Mouse (Mus musculus) spleen, adult 10 weeks (tissue): ENCODE data around the gene Cox11. TPM values are rescaled to one million over a fixed set of nuclear protein-coding genes. Genes with fewer than 3 reads are reported as not detected.

ENCODE experiments used
- polyA plus RNA-seq: library from polyadenylated mRNA; stranded (reverse); fragments of 350-450 nt; fragmentation: Illumina TruSeq; extraction: RNeasy Lipid Tissue Mini Kit (QIAGEN cat#74804); gene quantifications from one replicate; pipeline ENCODE4 v1.2.3, GENCODE M21; 2015; ENCODE audit warnings: low replicate concordance; ENCODE audit not compliant: insufficient read depth

Gene Cox11
- 19.9 TPM for polyA plus RNA-seq

DNA sequence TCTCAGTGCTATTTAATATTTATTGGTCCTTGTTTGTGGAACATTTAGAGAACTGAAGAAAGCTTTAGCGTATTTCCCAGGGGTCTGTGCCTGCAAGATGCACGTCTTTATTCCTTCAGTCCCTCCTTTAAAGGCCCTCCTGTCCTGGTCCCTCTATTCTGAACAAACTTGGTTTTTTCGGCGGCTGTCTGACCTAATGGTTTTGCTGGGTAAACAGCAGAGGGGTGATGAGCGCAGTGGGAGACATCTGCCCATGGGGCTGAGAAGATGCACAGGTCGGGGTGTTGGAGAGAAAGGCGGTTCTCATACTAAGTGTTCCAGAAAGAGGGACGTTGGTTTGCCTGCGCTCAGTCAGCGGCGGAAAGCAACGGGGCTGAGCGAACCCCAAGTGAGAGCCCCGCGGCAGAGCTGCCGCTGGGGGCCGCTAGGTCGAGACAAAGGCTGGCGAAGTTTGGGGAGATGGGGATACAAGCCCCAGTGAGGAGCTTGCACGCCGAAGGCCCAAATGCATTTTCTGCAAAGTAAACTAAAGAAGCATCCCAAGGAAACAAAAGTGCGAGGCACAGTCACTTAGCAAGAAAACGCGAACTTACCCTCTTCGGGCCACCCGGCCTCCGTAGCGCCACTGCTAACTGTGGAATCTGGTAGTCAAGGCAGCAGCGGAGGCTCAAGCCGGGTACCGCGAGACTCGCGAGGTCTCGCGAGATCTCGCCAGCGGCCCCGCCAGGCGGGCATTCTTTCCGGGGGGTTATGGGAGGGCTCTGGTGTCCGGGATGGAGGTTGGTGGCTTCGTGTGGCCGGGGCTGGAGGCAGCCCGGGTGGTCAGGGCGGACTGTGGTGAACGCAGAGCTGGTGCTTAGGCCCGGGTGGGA is at the start of gene Cox11, which contains the start of gene Stxbp4:
Cox11 (plus strand) TSS at position 734 of the 872 bp plus-strand sequence.
Stxbp4 (minus strand) TSS at position 645 of the 872 bp plus-strand sequence.

GRCm38 (mm10) chr11:90687460-90688416 is 49.8 kb downstream of the Cox11 start, which contains the start of gene Tom1l1:
Gene Tom1l1, minus strand, starts transcription at chr11:90688366.

Other genes starting within 250 kb of the Cox11 start
- 1.2 TPM for gene Hlf, start 247.3 kb upstream of the Cox11 start, polyA plus RNA-seq
- gene Stxbp4, start 89 bp upstream of the Cox11 start, polyA plus RNA-seq: 4.4 TPM
- 8.2 TPM for gene Tom1l1, start 50.2 kb downstream of the Cox11 start, polyA plus RNA-seq